Mouse (Mus musculus): ENCODE results near the gene Paox. TPM values are rescaled to one million over a fixed set of nuclear protein-coding genes. Genes with fewer than 3 reads are reported as not detected.

Gene Paox
- polyA plus RNA-seq (2012; rRNA removed; ENCODE audit: low replicate concordance): 9.4 and 15.4 TPM in 2 replicates

GRCm38 (mm10) chr7:140115583-140116328 lies at the start of gene Paox:
Paox (plus strand) TSS chr7:140115799.

GRCm38 (mm10) chr7:140082242-140082678 lies 33.3 kb upstream of the Paox start, which contains the start of gene Caly:
Caly (minus strand) TSS chr7:140082548.

DNA sequence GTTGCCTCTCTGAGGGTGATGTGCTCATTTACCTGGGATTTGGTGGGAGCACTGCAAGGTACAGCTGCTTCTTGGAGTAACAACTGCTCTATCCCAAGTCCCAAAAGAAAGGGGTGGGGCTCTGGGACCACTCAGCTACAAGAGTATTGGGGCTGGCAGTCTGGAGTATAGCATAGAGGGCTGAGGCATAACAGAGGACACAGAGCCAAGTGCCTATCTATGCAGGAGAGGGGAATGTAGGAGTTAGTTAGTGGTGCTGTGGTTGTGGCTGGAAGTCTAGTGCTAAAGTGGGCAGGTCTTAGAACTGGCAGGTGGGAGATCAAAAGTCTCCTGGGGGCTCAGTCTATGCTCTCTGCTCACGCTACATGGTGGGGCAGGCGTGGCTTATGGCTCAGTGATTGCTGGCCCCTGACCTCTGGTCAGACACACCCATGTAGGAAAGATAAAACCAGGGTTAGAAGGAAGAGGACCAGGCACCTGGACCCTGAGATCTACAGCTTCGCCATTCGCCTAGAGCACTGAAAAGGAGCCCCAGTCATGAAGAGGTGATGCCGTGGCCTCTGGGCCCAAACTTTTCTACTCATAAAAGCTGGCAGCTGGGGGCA lies 22.6 kb upstream of the Paox start, which contains the start of gene Prap1:
Gene Prap1 (plus strand): TSS at position 472 of the 605 bp plus-strand sequence.

GRCm38 (mm10) chr7:140101993-140102860 lies 13.4 kb upstream of the Paox start, which contains the start of gene Fuom:
Fuom (minus strand) TSS chr7:140102441.

GRCm38 (mm10) chr7:140116329-140117054 lies 893 bp downstream of the Paox start, which contains the start of gene Echs1:
Echs1 (minus strand) TSS chr7:140116476.

GRCm38 (mm10) chr7:140137135-140138020 lies 21.8 kb downstream of the Paox start, which contains the start of gene Mtg1:
Mtg1 (plus strand) TSS chr7:140137564.

DNA sequence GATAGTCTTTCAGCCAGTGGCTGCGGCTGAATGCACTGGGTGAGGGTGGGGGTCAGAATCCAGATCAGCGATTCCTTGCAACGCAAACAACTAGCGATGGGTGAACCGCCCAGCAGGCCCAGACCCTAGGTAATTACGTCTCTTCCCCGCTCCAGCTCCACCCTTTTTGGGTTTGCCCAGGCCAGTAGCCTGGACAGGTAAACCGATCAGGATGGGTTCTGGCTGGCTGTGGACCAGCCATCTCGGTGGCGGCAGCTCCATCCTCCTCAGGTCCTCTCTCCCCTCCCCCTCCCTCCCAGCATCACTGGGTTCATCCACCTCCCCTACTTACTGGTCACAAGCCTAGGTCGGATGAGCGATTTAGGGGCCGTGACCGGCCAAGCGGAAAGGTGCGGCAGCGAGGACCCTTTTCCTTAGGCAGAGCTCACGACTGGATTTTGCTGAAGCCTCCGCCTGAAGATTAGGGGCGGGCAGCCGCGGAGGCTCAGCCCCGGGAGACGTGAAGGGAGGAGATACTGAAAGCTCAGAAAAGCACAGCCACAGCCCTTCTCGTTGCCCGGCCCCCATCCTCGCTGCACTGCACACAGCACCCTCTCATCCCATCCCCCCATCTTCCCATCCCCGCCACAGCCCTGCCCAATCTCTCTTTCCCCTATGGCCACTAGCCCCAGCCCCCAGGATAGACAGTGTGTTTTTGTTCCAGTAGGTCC lies 38.8 kb downstream of the Paox start, which contains the start of gene Sprn:
Gene Sprn (minus strand): TSS at position 660 of the 710 bp plus-strand sequence.

DNA sequence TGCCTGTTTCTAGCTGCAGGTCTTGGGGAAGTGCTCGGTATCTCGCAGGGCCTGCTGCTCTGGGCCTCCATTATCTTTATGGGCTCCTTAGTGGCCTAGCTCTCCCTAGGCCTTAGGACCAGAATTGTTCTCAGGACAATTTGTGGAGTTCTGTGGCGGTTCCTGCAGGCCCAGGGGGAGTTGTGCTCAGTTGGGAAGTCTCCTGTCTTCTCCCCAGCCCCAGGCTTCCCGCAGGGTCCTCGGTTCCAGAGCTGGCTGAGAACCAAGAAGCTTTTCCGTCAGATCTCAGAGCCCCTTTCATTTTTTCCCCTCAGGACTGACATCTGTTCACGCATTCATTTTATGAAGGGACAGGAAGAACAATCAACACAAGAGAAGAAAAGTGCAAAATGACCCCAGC lies 49.1 kb downstream of the Paox start, which contains the start of gene Olfr522:
Gene Olfr522 (minus strand): TSS at position 101 of the 400 bp plus-strand sequence.

GRCm38 (mm10) chr7:140172936-140173335 lies 57.3 kb downstream of the Paox start, which contains the start of gene Olfr523:
Olfr523 (plus strand) TSS chr7:140173217.

Other genes with a start within 250 kb of the Paox start
- 0.09 and 0.26 TPM in 2 replicates for gene Kndc1, start 221.1 kb upstream of the Paox start, polyA plus RNA-seq (2012; rRNA removed; ENCODE audit: low replicate concordance)
- gene Utf1, start 172.0 kb upstream of the Paox start, polyA plus RNA-seq (2012; rRNA removed; ENCODE audit: low replicate concordance): 0.15 and 0.31 TPM in 2 replicates
- not detected in 2 replicates for gene 6430531B16Rik, start 137.0 kb upstream of the Paox start, polyA plus RNA-seq (2012; rRNA removed; ENCODE audit: low replicate concordance)
- gene Adam8, start 123.2 kb upstream of the Paox start, polyA plus RNA-seq (2012; rRNA removed; ENCODE audit: low replicate concordance): 2.7 and 3.5 TPM in 2 replicates
- gene Zfp511, start 79.4 kb upstream of the Paox start, polyA plus RNA-seq (2012; rRNA removed; ENCODE audit: low replicate concordance): 29.4 and 50.0 TPM in 2 replicates
- 4.7 and 8.3 TPM in 2 replicates for gene Tubgcp2, start 79.1 kb upstream of the Paox start, polyA plus RNA-seq (2012; rRNA removed; ENCODE audit: low replicate concordance)
- gene Msx3, start 66.7 kb upstream of the Paox start, polyA plus RNA-seq (2012; rRNA removed; ENCODE audit: low replicate concordance): 0.11 and 0.40 TPM in 2 replicates
- gene Caly, start 33.3 kb upstream of the Paox start, polyA plus RNA-seq (2012; rRNA removed; ENCODE audit: low replicate concordance): 1.7 and 2.3 TPM in 2 replicates
- gene Prap1, start 22.4 kb upstream of the Paox start, polyA plus RNA-seq (2012; rRNA removed; ENCODE audit: low replicate concordance): 4,118 and 5,120 TPM in 2 replicates
- 107 and 181 TPM in 2 replicates for gene Fuom, start 13.4 kb upstream of the Paox start, polyA plus RNA-seq (2012; rRNA removed; ENCODE audit: low replicate concordance)
- gene Echs1, start 677 bp downstream of the Paox start, polyA plus RNA-seq (2012; rRNA removed; ENCODE audit: low replicate concordance): 40.4 and 41.0 TPM in 2 replicates
- gene Mtg1, start 21.8 kb downstream of the Paox start, polyA plus RNA-seq (2012; rRNA removed; ENCODE audit: low replicate concordance): 10.6 and 12.4 TPM in 2 replicates
- 0.14 and 0.32 TPM in 2 replicates for gene Sprn, start 39.1 kb downstream of the Paox start, polyA plus RNA-seq (2012; rRNA removed; ENCODE audit: low replicate concordance)
- not detected in 2 replicates for gene Olfr522, start 49.0 kb downstream of the Paox start, polyA plus RNA-seq (2012; rRNA removed; ENCODE audit: low replicate concordance)
- gene Olfr523, start 57.4 kb downstream of the Paox start, polyA plus RNA-seq (2012; rRNA removed; ENCODE audit: low replicate concordance): not detected in 2 replicates
- gene Olfr524, start 90.2 kb downstream of the Paox start, polyA plus RNA-seq (2012; rRNA removed; ENCODE audit: low replicate concordance): 0.17 TPM in 1 of 2 replicates, not detected in the other
- gene Cd163l1, start 102.5 kb downstream of the Paox start, polyA plus RNA-seq (2012; rRNA removed; ENCODE audit: low replicate concordance): 0.35 and 0.38 TPM in 2 replicates
- 0.14 and 0.21 TPM in 2 replicates for gene 5830411N06Rik, start 131.5 kb downstream of the Paox start, polyA plus RNA-seq (2012; rRNA removed; ENCODE audit: low replicate concordance)
- gene Olfr525, start 205.1 kb downstream of the Paox start, polyA plus RNA-seq (2012; rRNA removed; ENCODE audit: low replicate concordance): not detected in 2 replicates
- not detected in 2 replicates for gene Olfr527, start 218.2 kb downstream of the Paox start, polyA plus RNA-seq (2012; rRNA removed; ENCODE audit: low replicate concordance)
- 0.41 and 0.62 TPM in 2 replicates for gene Olfr60, start 245.9 kb downstream of the Paox start, polyA plus RNA-seq (2012; rRNA removed; ENCODE audit: low replicate concordance)